Mouse (Mus musculus) embryonic facial prominence, embryonic 15.5 days (tissue): ENCODE measurements around the gene Mettl27. TPM values are rescaled to one million over a fixed set of nuclear protein-coding genes. Genes with fewer than 3 reads are reported as not detected.

ENCODE experiments used
- ATAC-seq: fragments of 200-750 bp; cut with Nextera tagmentation; 2 replicates; pipeline ENCODE4 v1.8.0; 2017; ENCODE audit warnings: low read depth, moderate TSS enrichment; ENCODE audit not compliant: insufficient number of reproducible peaks, low FRiP score, low TSS enrichment
- H3K27ac ChIP-seq: fragments of 300-500 bp; sonication (generic); replicated peaks from 2 replicates; pipeline ENCODE4 v1.5.1; 2015; ENCODE audit warnings: mild to moderate bottlenecking, inconsistent platforms
- H3K27me3 ChIP-seq: fragments of 300-500 bp; sonication (generic); 2 replicates; pipeline ENCODE4 v1.6.1; 2015; ENCODE audit warnings: inconsistent platforms
- H3K36me3 ChIP-seq: fragments of 300-500 bp; sonication (generic); 2 replicates; pipeline ENCODE4 v1.6.1; 2015; ENCODE audit warnings: mild to moderate bottlenecking, inconsistent platforms
- H3K4me1 ChIP-seq: fragments of 300-500 bp; sonication (generic); 2 replicates; pipeline ENCODE4 v1.6.1; 2015; ENCODE audit warnings: inconsistent platforms
- H3K4me2 ChIP-seq: fragments of 300-500 bp; sonication (generic); replicated peaks from 2 replicates; pipeline ENCODE4 v1.6.1; 2015; ENCODE audit warnings: mild to moderate bottlenecking, inconsistent platforms
- H3K4me3 ChIP-seq: fragments of 300-500 bp; sonication (generic); replicated peaks from 2 replicates; pipeline ENCODE4 v1.5.1; 2015; ENCODE audit warnings: mild to moderate bottlenecking, inconsistent platforms
- H3K9ac ChIP-seq: fragments of 300-500 bp; sonication (generic); 2 replicates; pipeline ENCODE4 v1.6.1; 2015; ENCODE audit warnings: inconsistent platforms
- H3K9me3 ChIP-seq: fragments of 300-500 bp; sonication (generic); replicated peaks from 2 replicates; pipeline ENCODE4 v1.6.1; 2016; ENCODE audit warnings: inconsistent platforms
- WGBS: fragments of 180-500 bp; shearing (Covaris S2); methylation state at CpG from one replicate; pipeline ENCODE4 v1.1.7; 2015; 5-methylcytosine and 5-hydroxymethylcytosine counted together
- polyA plus RNA-seq: library from polyadenylated mRNA; unstranded; fragments of >200 nt; fragmentation: Nextera tagmentation; extraction: Ambion mirVana; gene quantifications from 2 replicates; pipeline ENCODE4 v1.2.1, GENCODE M21; 2015

The Mettl27 gene
- polyA plus RNA-seq, 1 experiment from 2014 or later, result 20.1 TPM

- Histone ChIP-seq H3K36me3 (no peaks in the 10 kb centered on the region), H3K4me3 (no peak overlapping the region), H3K27me3 (no peaks in the 10 kb centered on the region), H3K4me2 (no peak overlapping the region), H3K4me1 (no peaks in the 10 kb centered on the region), H3K9ac (no peak overlapping the region), H3K27ac (no peak overlapping the region), H3K9me3 (no peaks in the 10 kb centered on the region)
- no peak for ATAC-seq
- WGBS, result 86% methylated on average over 7 of the region's 7 CpGs
Observed at GRCm38 (mm10) chr5:134973526-134973925, 41.4 kb downstream of the Mettl27 start.

GRCm38 (mm10) chr5:134974294-134974693 is 42.1 kb downstream of the Mettl27 start:
- Histone ChIP-seq H3K36me3 (no peaks in the 10 kb centered on the region), H3K4me1 (no peaks in the 10 kb centered on the region), H3K9me3 (no peaks in the 10 kb centered on the region), H3K4me3 (no peak overlapping the region), H3K27ac (no peak overlapping the region), H3K27me3 (no peaks in the 10 kb centered on the region), H3K9ac (no peak overlapping the region), H3K4me2 (no peak overlapping the region)
- ATAC-seq, result no peak
- WGBS, result 71% methylated on average over 7 of the region's 7 CpGs

GRCm38 (mm10) chr5:134974921-134975320 is 42.8 kb downstream of the Mettl27 start:
- H3K27ac ChIP-seq, result no peak overlapping the region
- no peaks in the 10 kb centered on the region for H3K9me3 ChIP-seq
- WGBS, result 64% methylated on average over 2 of the region's 2 CpGs
- no peak overlapping the region for H3K4me3 ChIP-seq
- no peaks in the 10 kb centered on the region for H3K36me3 ChIP-seq
- no peaks in the 10 kb centered on the region for H3K27me3 ChIP-seq
- no peak overlapping the region for H3K9ac ChIP-seq
- no peak for ATAC-seq
- no peaks in the 10 kb centered on the region for H3K4me1 ChIP-seq
- no peak overlapping the region for H3K4me2 ChIP-seq

GRCm38 (mm10) chr5:134976164-134976563 is 44.0 kb downstream of the Mettl27 start:
- WGBS, result 93% methylated on average over 2 of the region's 2 CpGs
- H3K27ac ChIP-seq, result no peak overlapping the region
- no peak overlapping the region for H3K9ac ChIP-seq
- no peak for ATAC-seq
- H3K4me2 ChIP-seq, result no peak overlapping the region
- no peaks in the 10 kb centered on the region for H3K4me1 ChIP-seq
- no peaks in the 10 kb centered on the region for H3K27me3 ChIP-seq
- no peak overlapping the region for H3K4me3 ChIP-seq
- no peaks in the 10 kb centered on the region for H3K36me3 ChIP-seq
- no peaks in the 10 kb centered on the region for H3K9me3 ChIP-seq

- 76% methylated on average over 14 of the region's 14 CpGs for WGBS
- no peak for ATAC-seq
- H3K4me1 ChIP-seq, result no peaks in the 10 kb centered on the region
Observed at GRCm38 (mm10) chr5:134976577-134977250, 44.5 kb downstream of the Mettl27 start.

GRCm38 (mm10) chr5:134977837-134978236 is 45.7 kb downstream of the Mettl27 start:
- Histone ChIP-seq H3K9ac (no peak overlapping the region), H3K27ac (no peak overlapping the region), H3K27me3 (no peaks in the 10 kb centered on the region), H3K36me3 (no peaks in the 10 kb centered on the region), H3K4me3 (no peak overlapping the region), H3K4me2 (no peak overlapping the region), H3K4me1 (no peaks in the 10 kb centered on the region), H3K9me3 (no peaks in the 10 kb centered on the region)
- 86% methylated on average over 4 of the region's 4 CpGs for WGBS
- no peak for ATAC-seq

More at GRCm38 (mm10) chr5:134976577-134977250, 44.5 kb downstream of the Mettl27 start:
- H3K27ac ChIP-seq, result no peak overlapping the region
- H3K9me3 ChIP-seq, result no peaks in the 10 kb centered on the region
- H3K27me3 ChIP-seq, result no peaks in the 10 kb centered on the region
- no peak overlapping the region for H3K9ac ChIP-seq
- H3K36me3 ChIP-seq, result no peaks in the 10 kb centered on the region
- no peak overlapping the region for H3K4me2 ChIP-seq
- H3K4me3 ChIP-seq, result no peak overlapping the region

- no peaks in the 10 kb centered on the region for H3K36me3 ChIP-seq
- H3K4me3 ChIP-seq, result no peak overlapping the region
- H3K27me3 ChIP-seq, result peaks cover 26% of the 10 kb centered on the region
- H3K4me1 ChIP-seq, result peaks cover 10% of the 10 kb centered on the region
- no peak for ATAC-seq
- no peak overlapping the region for H3K9ac ChIP-seq
- WGBS, result 42% methylated on average over 10 of the region's 10 CpGs
- no peaks in the 10 kb centered on the region for H3K9me3 ChIP-seq
- no peak overlapping the region for H3K27ac ChIP-seq
- no peak overlapping the region for H3K4me2 ChIP-seq
Observed at GRCm38 (mm10) chr5:134981149-134981548, 49.0 kb downstream of the Mettl27 start.

GRCm38 (mm10) chr5:134983111-134983510 is 50.9 kb downstream of the Mettl27 start:
- peaks cover 21% of the 10 kb centered on the region for H3K4me1 ChIP-seq
- no peak overlapping the region for H3K27ac ChIP-seq
- whole genome bisulfite sequencing, result 100% methylated on average over 1 of the region's 1 CpGs
- no peaks in the 10 kb centered on the region for H3K9me3 ChIP-seq
- no peak overlapping the region for H3K9ac ChIP-seq
- peaks cover 46% of the 10 kb centered on the region for H3K27me3 ChIP-seq
- no peak for ATAC-seq
- no peak overlapping the region for H3K4me2 ChIP-seq
- H3K36me3 ChIP-seq, result no peaks in the 10 kb centered on the region
- no peak overlapping the region for H3K4me3 ChIP-seq

- ATAC-seq, result no peak
- no peak overlapping the region for H3K9ac ChIP-seq
- H3K4me3 ChIP-seq, result no peak overlapping the region
- H3K4me1 ChIP-seq, result peaks cover 21% of the 10 kb centered on the region
- H3K9me3 ChIP-seq, result no peaks in the 10 kb centered on the region
- WGBS, result 9% methylated on average over 3 of the region's 3 CpGs
- no peak overlapping the region for H3K27ac ChIP-seq
- H3K27me3 ChIP-seq, result peaks cover 49% of the 10 kb centered on the region
- no peak overlapping the region for H3K4me2 ChIP-seq
- no peaks in the 10 kb centered on the region for H3K36me3 ChIP-seq
Observed at GRCm38 (mm10) chr5:134983771-134984170, 51.6 kb downstream of the Mettl27 start.

GRCm38 (mm10) chr5:134985633-134986297 is 53.6 kb downstream of the Mettl27 start, which contains the start of gene Cldn3:
Gene Cldn3, plus strand, starts transcription at chr5:134986214.
- Histone ChIP-seq H3K27me3 (peaks cover 53% of the 10 kb centered on the region), H3K9me3 (no peaks in the 10 kb centered on the region), H3K4me2 (peak within 1 kb of the TSS; percentile 44), H3K4me3 (peak within 1 kb of the TSS; percentile 37), H3K4me1 (peaks cover 21% of the 10 kb centered on the region), H3K9ac (peak within 1 kb of the TSS; percentile 21; the same call in 1 of the 2 replicates), H3K36me3 (no peaks in the 10 kb centered on the region), H3K27ac (no peak within 1 kb of the TSS; the same call in 1 of the 2 replicates)
- WGBS, result under 1% methylated on average over 25 of the region's 25 CpGs
- ATAC-seq, result peak; percentile 87

- H3K4me2 ChIP-seq, result peak overlapping the region; percentile 44
- H3K4me3 ChIP-seq, result peak overlapping the region; percentile 37
- H3K4me1 ChIP-seq, result peaks cover 21% of the 10 kb centered on the region
- WGBS, result 3% methylated on average over 79 of the region's 79 CpGs
- no peak overlapping the region; the same call in 1 of the 2 replicates for H3K27ac ChIP-seq
- H3K27me3 ChIP-seq, result peaks cover 53% of the 10 kb centered on the region
- H3K9ac ChIP-seq, result peak overlapping the region; percentile 21; the same call in 1 of the 2 replicates
- no peaks in the 10 kb centered on the region for H3K36me3 ChIP-seq
- 0 out of 2 replicates have a peak, but pooled peaks have one; percentile 16 for ATAC-seq
- H3K9me3 ChIP-seq, result no peaks in the 10 kb centered on the region
Observed at GRCm38 (mm10) chr5:134986298-134987268, 54.4 kb downstream of the Mettl27 start.
